Mouse (Mus musculus) spleen, postnatal 36 days (tissue): ENCODE results near the gene Nsun7.
"Not testable (repeated sequence)": the region's sequence is repeated elsewhere in the genome, so short reads cannot be mapped to it uniquely, and the experiment has no call there.

Source experiments
- DNase-seq, 2 experiments: peaks; one replicate each; pipeline ENCODE4 v3.0.0; 2022; ENCODE audit warnings: low spot score in 2 of 2, mixed read lengths in 1 of 2

Nsun7 gene

GRCm38 (mm10) chr5:66259756-66260448 is at the start of gene Nsun7:
Nsun7 (plus strand) TSS chr5:66259897.
- peak in 1 of 2 experiments; percentile 6 for DNase-seq

DNA sequence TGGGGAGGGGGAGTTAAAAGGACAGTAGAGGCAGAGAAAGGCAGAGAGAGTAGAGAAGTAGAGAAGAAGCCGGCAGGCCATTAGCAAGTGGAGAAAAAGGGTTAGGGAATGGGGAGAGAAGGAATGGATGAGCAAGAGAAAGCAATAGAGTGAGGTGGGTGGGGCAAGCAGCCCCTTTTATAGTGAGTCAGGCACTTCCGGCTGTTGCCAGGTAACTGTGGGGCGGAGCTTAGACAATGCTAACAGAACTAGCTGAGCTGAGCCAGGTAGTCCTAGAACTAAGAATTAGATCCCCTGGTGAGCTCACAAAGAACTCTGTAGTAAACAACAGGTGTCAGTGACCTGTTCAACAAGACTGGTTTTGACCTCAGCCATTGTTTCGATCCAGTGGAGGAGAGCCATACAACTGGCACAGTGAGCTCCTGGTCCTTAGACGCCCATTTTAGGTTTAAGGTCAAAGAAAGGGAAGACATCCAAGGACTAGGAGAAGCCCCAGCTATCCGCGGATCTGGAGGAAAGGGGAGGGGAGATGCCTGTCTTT is 45.2 kb upstream of the Nsun7 start:
- no peak for DNase-seq

- no peak for DNase-seq
Observed at GRCm38 (mm10) chr5:66215569-66216277, 44.0 kb upstream of the Nsun7 start.

DNA sequence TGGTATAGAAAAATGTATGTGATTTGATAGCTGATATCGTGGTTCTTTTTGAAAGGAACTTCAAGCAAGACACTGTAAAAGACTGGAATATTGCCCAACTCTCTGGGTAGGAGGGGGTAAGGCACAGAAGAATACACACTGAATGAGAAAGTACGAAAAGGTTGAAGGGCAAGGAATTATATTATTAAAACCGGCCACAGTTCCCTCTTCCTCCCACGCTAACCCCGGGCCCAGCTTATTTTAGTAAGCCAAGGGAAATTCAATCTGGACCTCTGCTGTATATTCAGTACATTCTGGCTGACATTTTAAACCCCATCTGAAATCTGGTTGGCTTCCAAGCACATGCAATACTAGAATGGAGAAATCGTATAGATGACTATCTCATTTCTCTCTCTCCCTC is 40.0 kb upstream of the Nsun7 start:
- DNase-seq, result no peak

DNA sequence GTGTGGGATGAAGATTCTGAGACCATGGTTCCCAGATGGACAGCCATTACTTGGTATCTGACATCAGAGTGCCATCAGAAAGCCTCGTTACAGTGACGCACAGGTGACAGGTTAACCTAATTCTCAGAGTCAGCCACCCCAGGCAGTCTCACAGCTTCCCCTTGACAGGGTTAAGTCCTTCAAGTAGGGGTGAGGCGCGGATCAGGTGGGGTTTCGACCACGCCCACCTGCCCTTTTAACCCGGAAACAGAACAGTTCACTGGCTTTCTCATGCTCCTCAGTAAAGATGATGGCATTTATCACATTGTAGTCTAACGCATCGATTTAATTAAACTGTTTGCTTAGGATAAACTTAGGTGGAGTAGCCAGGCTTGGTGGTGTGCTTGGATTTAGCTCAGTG is 39.1 kb upstream of the Nsun7 start:
- no peak for DNase-seq

GRCm38 (mm10) chr5:66222916-66223315 is 36.8 kb upstream of the Nsun7 start:
- no peak for DNase-seq

DNA sequence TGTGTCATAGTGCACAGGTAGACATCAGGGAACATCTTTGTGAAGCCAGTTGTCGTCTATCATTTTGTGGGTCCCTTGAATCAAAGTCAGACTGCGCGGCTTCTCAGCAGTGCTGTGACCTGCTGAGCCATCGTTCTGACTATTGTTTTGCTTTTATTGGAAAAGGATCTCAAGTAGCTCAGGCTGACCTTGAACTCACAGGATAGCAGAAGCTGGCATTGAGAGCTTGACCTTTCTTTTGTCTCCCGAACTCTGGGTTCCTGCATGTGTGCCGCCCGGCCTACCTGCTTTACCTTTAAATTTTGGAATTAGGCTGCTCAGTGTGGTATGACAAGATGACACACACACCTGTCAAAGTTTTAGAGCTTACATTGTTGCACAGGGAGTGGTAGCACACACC is 33.2 kb upstream of the Nsun7 start:
- no peak for DNase-seq

DNA sequence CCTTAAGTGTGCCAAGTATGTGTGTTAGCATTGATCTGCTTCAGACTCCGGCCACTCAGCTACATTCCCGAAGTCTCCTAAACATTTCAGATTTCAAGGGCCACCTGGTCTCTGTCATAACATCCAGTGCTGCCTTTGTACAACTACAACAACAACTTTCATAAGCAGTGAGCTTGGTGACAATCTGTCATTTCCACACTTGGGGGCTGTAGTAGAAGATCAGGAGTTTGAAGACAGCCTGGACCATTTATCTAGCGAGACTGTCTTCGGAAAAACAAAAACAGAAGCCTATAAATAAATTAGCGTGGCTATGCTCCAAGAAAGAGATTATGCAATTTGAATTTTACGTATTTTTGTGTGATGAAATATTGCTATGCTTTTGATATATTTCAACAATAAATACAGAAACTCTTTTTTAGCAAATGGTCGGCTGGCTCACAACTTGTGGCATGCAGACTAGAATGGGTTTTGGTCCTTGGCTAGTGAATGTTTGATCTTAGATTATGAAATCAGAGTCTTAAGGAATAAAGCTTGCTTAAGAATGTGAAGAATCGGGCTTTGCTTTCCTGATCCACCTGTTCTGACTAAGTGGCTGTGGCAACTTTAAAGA is 27.9 kb upstream of the Nsun7 start:
- DNase-seq, result no peak

- no peak for DNase-seq
Observed at GRCm38 (mm10) chr5:66232456-66232855, 27.2 kb upstream of the Nsun7 start.

GRCm38 (mm10) chr5:66241894-66242293 is 17.8 kb upstream of the Nsun7 start:
- peak in 1 of 2 experiments; percentile 15 for DNase-seq

GRCm38 (mm10) chr5:66243467-66243866 is 16.2 kb upstream of the Nsun7 start:
- no peak for DNase-seq

DNA sequence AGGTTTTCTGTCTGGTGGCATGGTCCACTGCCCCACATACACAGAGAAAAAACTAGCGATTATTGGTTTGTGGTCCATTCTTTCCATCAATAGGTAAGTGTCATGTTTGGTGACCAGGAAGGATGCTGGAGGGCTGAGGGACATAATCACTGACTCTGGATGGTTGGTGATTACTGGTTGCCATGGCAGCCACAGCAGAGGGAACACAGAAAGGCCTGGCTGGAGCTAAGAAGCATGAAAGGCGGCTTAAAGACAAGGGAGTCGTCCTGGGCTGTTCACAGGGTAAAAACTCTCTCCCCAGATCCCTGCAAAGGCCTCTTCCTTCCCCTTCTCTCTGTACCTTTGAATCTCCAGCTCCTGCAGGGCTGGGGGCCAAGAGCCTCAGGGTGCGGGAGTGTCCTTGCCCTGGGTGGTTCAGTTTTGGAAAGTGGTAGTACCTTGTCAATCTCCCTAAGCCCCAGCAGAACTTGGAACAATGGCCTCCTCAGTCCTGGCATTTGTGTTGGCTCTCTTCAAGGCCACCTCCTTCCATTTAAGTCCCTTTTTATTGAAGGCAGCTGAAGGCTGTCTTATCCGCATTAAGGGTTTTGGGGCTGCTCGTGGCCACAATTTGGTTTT is 15.5 kb upstream of the Nsun7 start:
- no peak for DNase-seq

GRCm38 (mm10) chr5:66245958-66246497 is 13.7 kb upstream of the Nsun7 start:
- no peak for DNase-seq

DNA sequence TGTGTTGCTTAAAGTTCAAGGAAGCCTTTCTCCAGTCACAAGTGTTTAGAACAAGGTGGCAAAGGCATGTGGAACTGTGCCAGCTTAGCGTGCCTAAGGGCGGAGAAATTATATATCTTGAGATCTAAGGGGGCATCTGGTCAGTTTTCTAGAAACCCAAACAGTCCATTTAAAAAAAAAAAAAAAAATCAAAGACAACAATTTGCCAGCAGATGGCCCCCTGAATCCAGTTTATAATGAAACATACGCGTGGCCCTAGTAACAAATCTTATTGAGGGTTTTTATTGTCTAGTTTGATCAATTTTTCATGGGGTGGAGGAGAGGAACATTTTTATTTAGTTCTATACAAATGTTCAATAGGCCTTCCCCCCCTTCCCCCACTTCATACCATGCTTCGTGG is 6.5 kb upstream of the Nsun7 start:
- no peak for DNase-seq

- no peak for DNase-seq
Observed at GRCm38 (mm10) chr5:66255044-66255443, 4.7 kb upstream of the Nsun7 start.

DNA sequence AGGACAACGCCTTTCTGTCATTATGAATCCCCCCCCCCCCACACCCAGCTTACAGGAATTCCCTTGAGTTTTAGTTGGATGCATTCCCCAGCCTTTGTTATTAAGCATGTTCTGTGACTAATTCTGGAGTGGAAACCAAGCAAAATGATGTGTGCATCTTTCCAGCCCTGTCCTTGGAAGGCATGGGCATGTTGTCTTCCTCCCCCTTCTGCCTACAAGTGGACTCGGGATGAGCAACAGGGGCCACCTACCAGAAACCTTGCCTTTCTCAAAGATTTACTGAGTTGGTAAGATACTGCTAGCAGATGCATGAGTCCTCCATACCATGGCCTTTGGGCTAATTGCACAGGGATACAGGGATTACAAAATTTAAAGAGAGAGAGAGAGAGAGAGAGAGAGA is 697 bp upstream of the Nsun7 start:
- DNase-seq, result no peak

DNA sequence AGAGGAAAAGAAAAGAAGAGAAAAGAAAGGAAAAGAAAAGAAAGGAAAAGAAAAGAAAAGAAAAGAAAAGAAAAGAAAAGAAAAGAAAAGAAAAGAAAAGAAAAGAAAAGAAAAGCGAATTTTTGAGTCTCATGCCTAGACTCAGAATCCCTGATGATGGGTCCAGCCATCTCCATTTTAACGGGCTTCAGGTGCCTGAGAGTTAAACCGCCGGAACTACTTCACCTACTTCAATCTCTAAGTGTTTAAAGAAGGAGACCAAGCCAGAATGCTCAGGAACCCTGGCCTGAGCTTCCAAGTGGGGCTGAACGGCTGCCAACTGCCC is 304 bp upstream of the Nsun7 start:
- DNase-seq, result not testable (repeated sequence)

GRCm38 (mm10) chr5:66262475-66262874 is 2.8 kb downstream of the Nsun7 start:
- DNase-seq, result no peak

- DNase-seq, result no peak
Observed at GRCm38 (mm10) chr5:66263398-66263797, 3.7 kb downstream of the Nsun7 start.

- DNase-seq, result peak in 1 of 2 experiments; percentile 18
Observed at GRCm38 (mm10) chr5:66269616-66270015, 9.9 kb downstream of the Nsun7 start.

- no peak for DNase-seq
Observed at GRCm38 (mm10) chr5:66271141-66271540, 11.4 kb downstream of the Nsun7 start.

DNA sequence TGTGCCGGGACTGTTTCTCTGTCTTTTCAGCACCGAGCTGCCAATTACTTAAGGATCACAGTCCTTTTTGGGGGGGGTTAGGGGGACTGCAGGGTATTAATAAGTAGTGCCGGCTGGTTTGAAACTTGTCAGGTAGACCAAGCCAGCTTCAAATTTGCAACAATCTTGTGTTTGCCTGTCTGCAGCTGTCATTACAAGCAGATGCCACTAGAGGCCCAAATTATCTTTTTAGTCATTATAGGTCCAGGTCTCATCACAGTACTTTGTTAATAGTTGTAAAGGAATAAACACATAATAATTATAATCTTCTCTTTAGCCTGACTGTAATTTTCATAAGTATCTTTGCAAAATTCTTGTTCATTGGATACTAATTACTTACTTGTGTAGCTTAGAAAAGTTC is 14.7 kb downstream of the Nsun7 start:
- DNase-seq, result no peak
